Mouse (Mus musculus) T-cell, adult 2 months (primary cell): ENCODE measurements around the gene Xntrpc.
A peak's percentile ranks its signal among the peaks of the same experiment; 100 is the strongest.
"Not testable (repeated sequence)": the region's sequence is repeated elsewhere in the genome, so short reads cannot be mapped to it uniquely, and the experiment has no call there.

Source experiments
- DNase-seq: peaks from one replicate; pipeline ENCODE4 v3.0.0; 2022; ENCODE audit warnings: low spot score

Gene Xntrpc

GRCm38 (mm10) chr7:102065046-102065891 lies at the start of gene Xntrpc, which contains the start of the genes Rnf121 and Xndc1:
Gene Xntrpc (plus strand): TSS chr7:102065713.
Gene Rnf121 (minus strand): TSS chr7:102065469.
Gene Xndc1 (plus strand): TSS chr7:102065511.
- peak; percentile 94 for DNase-seq

DNA sequence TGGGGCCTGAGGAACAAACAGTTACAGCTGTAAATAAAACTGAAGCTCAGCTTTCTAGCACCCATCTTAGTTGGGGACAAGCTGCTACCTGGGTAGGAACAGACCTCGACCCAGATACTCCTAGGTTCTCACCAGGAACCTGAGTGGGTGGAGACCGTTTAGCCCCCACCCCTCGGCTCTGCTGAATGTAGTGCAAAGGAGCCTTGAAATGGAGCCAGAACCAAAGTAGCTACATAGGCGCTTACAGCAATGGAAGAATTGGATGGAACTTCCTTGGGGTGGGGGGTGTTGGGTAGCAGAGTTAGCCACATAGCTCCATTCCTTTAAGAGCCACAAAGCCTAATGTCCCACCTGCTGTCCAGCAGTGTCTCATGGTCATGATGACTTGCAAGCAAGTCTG lies 48.6 kb upstream of the Xntrpc start:
- no peak for DNase-seq

DNA sequence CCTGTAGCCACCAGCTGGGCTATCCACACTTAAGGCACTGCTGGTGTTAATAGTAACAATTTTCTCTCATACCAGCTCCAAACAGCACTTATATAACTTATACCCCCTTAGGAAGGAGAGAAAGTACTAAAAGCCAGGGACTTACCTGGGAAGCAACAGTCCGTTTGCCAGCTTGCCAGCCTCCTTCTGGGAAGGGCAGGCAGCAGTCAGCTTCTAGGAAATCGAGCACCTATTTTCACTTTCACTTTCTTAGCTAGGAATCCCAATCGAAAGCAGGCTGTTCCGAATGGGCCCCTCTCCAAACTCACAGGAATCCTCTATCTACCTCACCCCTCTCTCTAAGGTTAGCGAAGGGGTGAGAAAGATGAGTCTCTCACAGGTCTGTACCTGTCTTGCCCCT lies 48.1 kb upstream of the Xntrpc start:
- DNase-seq = no peak

GRCm38 (mm10) chr7:102018034-102018433 lies 47.5 kb upstream of the Xntrpc start:
- no peak for DNase-seq

DNA sequence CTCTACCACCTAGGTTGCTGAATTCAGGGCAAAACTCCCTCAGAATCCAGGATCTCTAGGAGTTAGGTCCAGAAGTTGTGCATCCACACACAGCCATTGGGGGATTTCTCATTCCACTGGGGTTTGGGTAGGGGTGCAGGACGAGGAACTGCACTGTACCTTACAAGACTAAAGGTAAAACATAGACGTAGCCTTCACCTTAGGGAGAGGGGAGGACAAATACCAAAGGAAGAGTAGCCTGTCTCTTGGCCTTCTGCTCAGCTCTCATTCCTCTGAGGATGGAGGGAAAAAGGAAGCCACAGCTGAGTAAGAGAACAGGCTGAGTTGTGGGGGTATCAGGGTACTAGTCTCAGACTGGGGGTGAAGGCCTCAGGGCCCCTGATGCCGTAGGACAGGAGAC lies 46.9 kb upstream of the Xntrpc start, which contains the start of gene Il18bp:
Il18bp (minus strand) TSS at position 101 of the 400 bp plus-strand sequence.
- DNase-seq = no peak

DNA sequence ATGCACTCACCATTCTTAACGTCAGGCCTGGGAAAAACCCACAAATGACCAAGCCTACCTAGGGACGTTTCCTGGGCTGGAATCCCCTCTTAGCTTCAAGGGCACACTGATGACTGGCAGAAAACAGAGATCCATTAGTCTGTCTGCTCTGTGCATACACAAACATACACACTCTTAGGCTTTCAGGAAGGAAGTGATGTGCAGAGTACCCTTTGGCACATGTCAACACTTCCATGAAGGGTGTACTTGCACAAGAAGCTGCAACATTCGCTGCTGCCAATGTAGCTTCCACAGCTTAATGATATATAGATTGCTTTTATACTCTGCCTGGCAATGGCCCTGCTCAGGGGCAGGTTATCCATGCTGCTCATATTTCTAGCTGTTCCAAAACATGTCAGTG lies 46.2 kb upstream of the Xntrpc start:
- DNase-seq = no peak

- DNase-seq = not testable (repeated sequence)
Observed at GRCm38 (mm10) chr7:102020934-102021333, 44.6 kb upstream of the Xntrpc start.

DNA sequence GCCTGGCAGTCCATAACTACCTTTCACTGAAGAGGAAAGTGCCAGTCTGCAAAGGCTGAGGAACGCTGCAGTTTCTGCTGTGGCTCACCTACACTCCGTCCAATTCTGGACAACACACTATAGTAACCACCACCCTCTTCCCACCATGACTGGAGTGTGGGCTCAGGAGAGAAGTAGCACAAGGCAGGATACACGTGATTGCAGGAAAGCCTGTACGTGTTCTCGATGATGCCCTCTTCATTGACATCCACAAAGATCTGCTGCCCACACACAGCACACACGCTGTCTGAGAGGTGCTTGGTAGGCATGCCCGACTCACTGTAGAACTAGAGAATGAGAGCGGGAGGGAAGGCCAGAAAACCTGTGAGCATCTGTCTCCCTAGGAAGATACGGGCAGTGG lies 41.7 kb upstream of the Xntrpc start:
- DNase-seq = no peak

GRCm38 (mm10) chr7:102025187-102026119 lies 40.1 kb upstream of the Xntrpc start:
- no peak for DNase-seq

DNA sequence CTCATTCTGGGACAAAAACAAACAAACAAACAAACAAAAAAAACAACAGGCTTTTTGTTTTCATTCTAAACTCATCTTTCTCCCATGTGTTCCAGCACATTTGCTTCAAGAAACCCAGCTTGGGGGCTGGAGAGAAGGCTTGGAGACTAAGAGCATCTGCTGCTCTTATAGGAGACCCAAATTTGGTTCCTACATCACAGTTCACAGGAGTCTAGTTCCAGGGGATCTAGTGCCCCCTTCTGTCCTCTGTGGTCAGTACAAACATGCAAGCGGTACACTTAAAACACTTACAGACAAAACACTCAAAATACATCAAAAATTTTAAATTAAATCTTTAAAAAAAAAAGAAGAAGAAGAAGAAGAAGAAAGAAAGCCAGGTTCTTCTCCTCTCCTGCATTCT lies 30.6 kb upstream of the Xntrpc start:
- no peak for DNase-seq

GRCm38 (mm10) chr7:102035534-102035933 lies 30.0 kb upstream of the Xntrpc start:
- DNase-seq = no peak

- no peak for DNase-seq
Observed at GRCm38 (mm10) chr7:102037318-102037717, 28.2 kb upstream of the Xntrpc start.

- no peak for DNase-seq
Observed at GRCm38 (mm10) chr7:102042314-102042713, 23.2 kb upstream of the Xntrpc start.

DNA sequence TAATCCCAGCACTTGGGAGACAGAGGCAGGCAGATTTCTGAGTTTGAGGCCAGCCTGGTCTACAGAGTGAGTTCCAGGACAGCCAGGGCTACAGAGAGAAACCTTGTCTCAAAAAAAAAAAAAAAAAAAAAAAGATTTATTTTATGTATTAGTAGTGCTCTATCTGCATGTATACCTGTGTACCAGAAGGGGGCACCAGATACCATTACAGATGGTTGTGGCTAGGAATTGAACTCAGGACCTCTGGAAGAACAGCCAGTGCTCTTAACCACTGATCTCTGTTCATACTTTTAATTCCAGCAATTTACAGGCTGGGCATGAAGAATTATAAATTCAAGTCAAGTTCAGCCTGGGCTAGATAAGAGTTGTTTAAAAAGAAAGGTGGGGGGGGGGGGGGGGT lies 17.0 kb upstream of the Xntrpc start:
- DNase-seq = peak; percentile 11

- DNase-seq = no peak
Observed at GRCm38 (mm10) chr7:102061353-102061752, 4.2 kb upstream of the Xntrpc start.

DNA sequence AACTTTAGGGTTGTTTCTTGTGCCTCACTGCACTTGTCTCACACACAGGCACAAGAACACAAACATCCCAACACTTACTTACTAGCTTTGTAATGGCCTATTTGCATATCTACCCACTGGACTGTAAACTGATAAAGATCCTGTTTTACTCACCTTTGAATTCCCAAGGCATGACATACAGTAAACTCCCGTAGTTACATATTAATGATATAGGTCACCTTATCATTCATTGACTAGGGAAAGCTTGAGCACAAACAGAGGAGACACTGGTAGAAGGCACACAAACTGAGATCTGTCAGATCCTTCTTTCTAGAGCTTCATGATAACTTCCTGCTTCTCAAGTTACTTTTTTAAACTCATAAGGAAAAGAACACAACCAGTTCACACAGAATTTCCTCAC lies 3.3 kb upstream of the Xntrpc start:
- DNase-seq = no peak

GRCm38 (mm10) chr7:102063891-102064290 lies 1.6 kb upstream of the Xntrpc start:
- no peak for DNase-seq

- no peak for DNase-seq
Observed at GRCm38 (mm10) chr7:102064655-102065045, 863 bp upstream of the Xntrpc start.

DNA sequence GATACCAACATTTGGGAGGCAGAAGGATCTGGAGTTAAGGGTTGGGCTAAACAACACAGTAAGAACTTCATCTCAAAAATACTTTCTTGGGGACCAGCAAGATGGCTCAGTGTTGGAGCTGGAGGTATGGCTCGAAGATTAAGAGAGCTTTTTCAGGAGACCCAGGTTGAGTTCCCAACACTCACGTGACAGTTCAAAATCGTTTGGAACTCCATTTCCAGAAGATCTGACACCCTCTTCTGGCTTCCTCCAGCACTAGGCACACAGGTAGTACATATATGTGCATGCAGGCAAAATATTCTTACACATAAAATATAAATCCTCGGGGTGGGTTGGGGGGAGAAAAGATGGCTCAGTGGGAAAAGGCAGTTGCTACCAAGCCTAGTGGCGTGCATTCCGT lies 850 bp downstream of the Xntrpc start:
- no peak for DNase-seq

DNA sequence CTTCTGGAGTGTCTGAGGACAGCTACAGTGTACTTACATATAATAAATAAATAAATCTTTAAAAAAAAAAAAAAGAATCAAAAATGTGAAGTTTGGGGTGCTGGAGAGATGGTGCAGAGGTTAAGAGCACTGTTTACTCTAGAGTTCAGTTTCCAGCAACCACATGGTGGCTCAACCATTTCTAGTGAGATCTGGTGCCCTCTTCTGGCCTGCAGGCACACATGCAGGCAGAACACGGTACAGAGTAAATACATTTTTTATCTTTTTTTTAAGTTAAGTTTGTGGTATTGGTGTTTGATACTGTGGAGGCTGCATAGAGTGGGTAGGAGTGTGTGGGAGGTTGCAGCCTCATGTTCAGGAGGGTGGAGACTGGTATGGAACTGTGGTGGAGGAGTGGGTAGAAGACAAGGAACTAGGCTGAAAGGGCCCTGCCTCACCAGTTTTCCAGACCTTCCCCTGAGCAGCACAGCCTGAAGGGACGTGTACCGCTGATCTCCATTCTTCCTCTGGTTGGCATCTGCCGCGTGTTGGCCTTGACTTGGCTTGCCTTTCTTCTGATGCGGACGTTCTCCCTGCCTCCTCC lies 11.3 kb downstream of the Xntrpc start:
- peak; percentile 49 for DNase-seq

DNA sequence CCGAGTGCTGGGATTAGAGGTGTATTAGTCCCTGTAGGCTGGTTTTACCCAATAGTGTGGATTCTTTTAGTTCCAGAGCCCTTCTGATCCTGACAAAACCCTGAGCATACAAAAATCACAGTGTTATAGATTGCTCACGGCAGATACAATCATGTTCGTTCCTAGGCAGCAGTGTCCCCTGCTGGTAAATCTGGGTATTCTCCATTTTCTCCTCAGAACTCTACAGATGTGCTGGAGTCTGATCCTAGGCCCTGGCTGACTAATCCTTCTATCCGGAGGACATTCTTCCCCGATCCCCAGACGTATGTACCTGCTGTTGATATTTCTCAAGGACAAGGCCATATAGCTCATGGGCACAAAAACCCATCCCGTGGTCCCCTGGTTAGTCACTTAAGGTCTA lies 13.0 kb downstream of the Xntrpc start:
- no peak for DNase-seq

DNA sequence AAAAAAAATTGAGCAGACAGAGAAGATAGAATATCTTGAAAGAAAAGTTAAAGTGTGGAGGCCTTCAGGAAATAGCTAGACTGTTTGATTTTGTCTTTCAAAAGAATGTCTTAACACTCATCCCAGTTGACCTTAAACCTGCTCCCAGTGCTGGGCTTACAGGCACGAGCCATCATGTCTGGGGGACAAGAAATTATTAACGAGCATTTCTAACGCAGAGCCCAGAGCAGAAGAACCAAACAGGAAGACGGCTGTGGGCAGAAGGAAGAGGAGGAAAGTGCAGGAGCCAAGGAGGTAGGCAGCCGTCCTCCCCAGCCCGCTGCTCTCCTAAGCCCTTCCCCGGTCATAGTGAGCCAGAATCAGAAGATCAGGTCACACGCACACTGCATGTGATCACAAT lies 14.8 kb downstream of the Xntrpc start:
- no peak for DNase-seq
